Mouse (Mus musculus): ENCODE data around the gene Ndufaf1.

DNA sequence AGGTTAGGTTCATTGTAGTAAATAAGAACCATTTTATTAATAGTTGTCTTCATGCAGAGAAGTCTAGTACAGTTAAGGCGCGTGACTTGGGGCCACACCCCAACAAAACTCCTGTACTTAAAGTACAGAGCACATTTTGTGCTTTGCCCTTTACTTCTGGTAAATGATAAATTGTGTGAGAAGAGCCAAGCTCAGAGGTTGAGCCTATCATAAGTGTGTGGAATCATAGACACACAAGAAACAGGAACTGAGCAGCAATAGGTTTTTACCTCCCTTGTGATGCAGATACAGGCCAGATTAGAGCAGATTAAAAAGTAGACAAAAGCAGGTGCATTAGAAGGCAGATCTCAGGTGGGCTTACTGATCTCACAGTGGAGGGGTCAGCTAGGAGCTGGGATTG, 41.3 kb downstream of the Ndufaf1 start:
- no peak for TF ChIP-seq CTCF (IDR thresholded peaks at IDR 0.05; ENCODE audit: borderline replicate concordance, insufficient read depth, low read depth, low read length)
- TF ChIP-seq POLR2A (IDR thresholded peaks at IDR 0.05; ENCODE audit: borderline replicate concordance, insufficient read depth, low read length): no peak

Measured in cerebellum, adult 2 months (tissue).